Mouse (Mus musculus): ENCODE results near the gene Med12.
A peak's percentile ranks its signal among the peaks of the same experiment; 100 is the strongest.

- TF ChIP-seq CTCF (IDR thresholded peaks at IDR 0.05; ENCODE audit: low read depth) (peak; percentile 52), EP300 (optimal IDR thresholded peaks at IDR 0.05) (no peak)
Observed at GRCm38 (mm10) chrX:101256603-101257002, 17.2 kb upstream of the Med12 start.
